Mouse (Mus musculus): ENCODE measurements around the gene Hpdl. TPM values are rescaled to one million over a fixed set of nuclear protein-coding genes. Genes with fewer than 3 reads are reported as not detected.
"Not testable (repeated sequence)": the region's sequence is repeated elsewhere in the genome, so short reads cannot be mapped to it uniquely, and the experiment has no call there.

Gene Hpdl
- 1 to 10 TPM; 1.4 to 1.6 TPM for total RNA-seq (2021)
- long read RNA-seq, experiment 1, partial matches to known transcripts, result 0 of 1 reads
- long read RNA-seq, experiment 1, other reads (novel, unspliced or antisense), result 0 of 1 reads
- long read RNA-seq, experiment 2, result 0 reads

GRCm38 (mm10) chr4:116821694-116822016 lies at the start of gene Hpdl:
Gene Hpdl (minus strand): TSS chr4:116821707.
- Histone ChIP-seq H3K27ac (no peak within 1 kb of the TSS), H3K4me3 (peak within 1 kb of the TSS; percentile 52)
- no peak for DNase-seq (ENCODE audit: extremely low spot score in 1 of 2, low spot score in 2 of 2)
- intact Hi-C loops (cut with DNase I), result loop anchor here (5.0 kb wide), 1 partner anchor 311 kb away; the partner anchor contains the start of gene Plk3
- no peak for TF ChIP-seq CTCF (IDR thresholded peaks at IDR 0.05)

GRCm38 (mm10) chr4:116869898-116870297 lies 48.4 kb upstream of the Hpdl start:
- no peak for TF ChIP-seq CTCF (IDR thresholded peaks at IDR 0.05)
- no peak overlapping the region for H3K4me3 ChIP-seq
- intact Hi-C loops (cut with DNase I), result no loop called here
- no peak for DNase-seq (ENCODE audit: extremely low spot score in 1 of 2, low spot score in 2 of 2)
- H3K27ac ChIP-seq, result no peak overlapping the region

GRCm38 (mm10) chr4:116862023-116862422 lies 40.5 kb upstream of the Hpdl start:
- DNase-seq (ENCODE audit: extremely low spot score in 1 of 2, low spot score in 2 of 2), result no peak
- no peak overlapping the region for H3K4me3 ChIP-seq
- TF ChIP-seq CTCF (IDR thresholded peaks at IDR 0.05), result no peak
- no peak overlapping the region for H3K27ac ChIP-seq
- intact Hi-C loops (cut with DNase I), result no loop called here

GRCm38 (mm10) chr4:116859711-116860110 lies 38.2 kb upstream of the Hpdl start:
- no peak overlapping the region for H3K4me3 ChIP-seq
- TF ChIP-seq CTCF (IDR thresholded peaks at IDR 0.05), result no peak
- no peak for DNase-seq (ENCODE audit: extremely low spot score in 1 of 2, low spot score in 2 of 2)
- intact Hi-C loops (cut with DNase I), result no loop called here
- no peak overlapping the region for H3K27ac ChIP-seq

DNA sequence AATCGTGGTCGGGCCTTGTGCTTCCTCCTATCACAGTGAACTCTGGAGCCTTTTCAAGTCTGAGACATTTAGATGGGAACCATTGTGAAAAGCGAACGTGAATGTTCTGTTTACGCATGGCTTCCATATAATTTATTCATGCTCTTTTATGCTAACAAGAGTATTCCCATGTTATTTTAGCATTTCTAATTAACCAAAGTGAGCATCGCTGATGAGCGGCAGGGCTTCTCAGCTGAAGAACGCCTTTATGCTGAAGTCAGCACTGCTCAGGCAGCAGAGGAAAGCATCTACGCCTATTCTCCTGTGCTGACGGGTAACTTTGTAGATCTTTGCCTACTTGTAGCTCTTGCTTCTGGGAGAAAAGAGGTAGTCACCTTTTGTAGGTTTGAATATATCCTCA lies 35.7 kb upstream of the Hpdl start:
- Histone ChIP-seq H3K27ac (no peak overlapping the region), H3K4me3 (no peak overlapping the region)
- no peak for TF ChIP-seq CTCF (IDR thresholded peaks at IDR 0.05)
- intact Hi-C loops (cut with DNase I), result no loop called here
- no peak for DNase-seq (ENCODE audit: extremely low spot score in 1 of 2, low spot score in 2 of 2)

GRCm38 (mm10) chr4:116854286-116854685 lies 32.8 kb upstream of the Hpdl start:
- intact Hi-C loops (cut with DNase I), result no loop called here
- Histone ChIP-seq H3K4me3 (no peak overlapping the region), H3K27ac (no peak overlapping the region)
- TF ChIP-seq CTCF (IDR thresholded peaks at IDR 0.05), result no peak
- no peak for DNase-seq (ENCODE audit: extremely low spot score in 1 of 2, low spot score in 2 of 2)

- no peak for TF ChIP-seq CTCF (IDR thresholded peaks at IDR 0.05)
- intact Hi-C loops (cut with DNase I), result no loop called here
- H3K4me3 ChIP-seq, result no peak overlapping the region
- no peak overlapping the region for H3K27ac ChIP-seq
- no peak for DNase-seq (ENCODE audit: extremely low spot score in 1 of 2, low spot score in 2 of 2)
Measured at GRCm38 (mm10) chr4:116849901-116850300, 28.4 kb upstream of the Hpdl start.

DNA sequence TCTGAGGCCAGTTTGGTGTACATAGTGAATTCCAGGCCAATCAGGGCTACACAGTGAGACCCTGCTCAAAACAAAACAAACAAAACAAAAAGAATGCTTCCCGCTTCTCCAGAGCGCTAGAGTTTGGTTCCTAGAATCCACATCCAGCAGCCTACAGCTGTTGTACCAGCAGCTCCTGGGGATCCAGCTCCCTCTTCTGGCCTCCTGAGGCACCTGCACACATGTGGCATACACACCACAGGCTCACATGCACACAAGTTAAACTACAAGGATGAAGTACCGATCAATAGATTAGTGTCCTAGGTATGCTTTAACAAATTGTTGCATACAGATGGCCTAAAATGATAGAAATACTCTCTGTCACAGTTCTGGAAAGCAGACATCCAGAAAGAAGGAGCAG lies 22.8 kb upstream of the Hpdl start:
- TF ChIP-seq CTCF (IDR thresholded peaks at IDR 0.05), result no peak
- intact Hi-C loops (cut with DNase I), result no loop called here
- DNase-seq (ENCODE audit: extremely low spot score in 1 of 2, low spot score in 2 of 2), result no peak
- no peak overlapping the region for H3K4me3 ChIP-seq
- no peak overlapping the region for H3K27ac ChIP-seq

GRCm38 (mm10) chr4:116840841-116841240 lies 19.3 kb upstream of the Hpdl start:
- no peak for TF ChIP-seq CTCF (IDR thresholded peaks at IDR 0.05)
- Histone ChIP-seq H3K27ac (no peak overlapping the region), H3K4me3 (no peak overlapping the region)
- no peak for DNase-seq (ENCODE audit: extremely low spot score in 1 of 2, low spot score in 2 of 2)
- intact Hi-C loops (cut with DNase I), result no loop called here

GRCm38 (mm10) chr4:116840096-116840495 lies 18.6 kb upstream of the Hpdl start:
- DNase-seq (ENCODE audit: extremely low spot score in 1 of 2, low spot score in 2 of 2); H3K27ac ChIP-seq; intact Hi-C loops (cut with DNase I); H3K4me3 ChIP-seq: not testable (repeated sequence)

- H3K4me3 ChIP-seq, result no peak overlapping the region
- intact Hi-C loops (cut with DNase I), result no loop called here
- TF ChIP-seq CTCF (IDR thresholded peaks at IDR 0.05), result no peak
- H3K27ac ChIP-seq, result no peak overlapping the region
- no peak for DNase-seq (ENCODE audit: extremely low spot score in 1 of 2, low spot score in 2 of 2)
Measured at GRCm38 (mm10) chr4:116838999-116839398, 17.5 kb upstream of the Hpdl start.

DNA sequence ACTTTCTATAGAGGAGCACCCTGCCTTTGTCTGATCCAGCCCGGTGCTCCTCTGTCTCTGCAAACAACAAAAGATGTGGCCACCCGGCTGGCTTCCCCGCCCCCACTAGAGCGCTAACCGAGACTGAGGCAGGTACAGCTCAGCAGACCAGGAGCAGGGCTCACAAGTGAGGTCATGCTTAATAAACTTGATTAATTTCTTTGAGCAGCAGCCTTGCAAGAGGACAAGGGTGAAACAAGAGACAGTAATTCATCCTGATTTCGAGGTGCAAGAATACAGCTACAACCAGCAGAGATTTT lies 8.5 kb upstream of the Hpdl start:
- no peak for DNase-seq (ENCODE audit: extremely low spot score in 1 of 2, low spot score in 2 of 2)
- H3K27ac ChIP-seq, result no peak overlapping the region
- intact Hi-C loops (cut with DNase I), result no loop called here
- no peak overlapping the region for H3K4me3 ChIP-seq
- TF ChIP-seq CTCF (IDR thresholded peaks at IDR 0.05), result no peak

DNA sequence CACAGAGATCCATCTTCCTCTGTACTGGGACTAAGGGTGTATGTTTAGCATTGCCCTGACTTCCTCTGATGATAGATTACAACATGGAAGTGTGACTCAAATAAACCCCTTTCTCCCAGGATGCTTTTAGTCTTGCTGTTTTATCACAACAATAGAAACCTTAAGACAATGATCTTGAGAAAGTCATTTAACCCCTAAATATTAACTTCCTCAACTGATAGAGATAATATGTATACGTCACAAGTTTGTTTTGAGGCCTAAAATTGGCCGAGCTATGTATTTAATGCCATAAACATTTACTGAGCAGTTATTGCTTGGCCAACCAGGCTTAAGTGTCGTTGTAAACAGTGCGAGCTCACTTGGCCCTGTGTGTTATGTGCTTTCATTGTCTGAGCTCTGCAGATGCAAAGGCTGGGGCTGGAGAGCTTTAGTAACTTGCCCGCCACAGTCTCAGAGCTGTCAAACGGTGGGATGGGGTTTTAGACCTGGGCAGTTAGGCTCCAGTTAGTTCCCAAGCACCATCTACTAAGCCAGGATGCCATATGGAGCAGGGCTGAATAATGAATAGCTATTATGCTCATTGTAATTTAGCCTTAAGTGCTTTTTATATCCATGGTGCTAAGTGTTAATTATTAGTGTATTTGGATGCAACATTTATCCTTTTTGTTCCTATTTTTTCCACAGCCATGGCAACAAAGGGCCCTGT lies 8.0 kb upstream of the Hpdl start:
- no peak for TF ChIP-seq CTCF (IDR thresholded peaks at IDR 0.05)
- intact Hi-C loops (cut with DNase I), result loop anchor here (5.0 kb wide), 1 partner anchor 48 kb away; the partner anchor contains the start of gene Zswim5
- no peak overlapping the region for H3K27ac ChIP-seq

More for the DNA sequence above, 8.0 kb upstream of the Hpdl start:
- no peak for DNase-seq (ENCODE audit: extremely low spot score in 1 of 2, low spot score in 2 of 2)
- no peak overlapping the region for H3K4me3 ChIP-seq

Measured in left cerebral cortex, adult 2 months (tissue).